Mouse (Mus musculus) CD4-positive, CD25-positive, alpha-beta regulatory T cell, adult 2 months (primary cell): Measurements from ENCODE around the gene Ceacam11.
"Not testable (repeated sequence)": the region's sequence is repeated elsewhere in the genome, so short reads cannot be mapped to it uniquely, and the experiment has no call there.

ENCODE experiments used
- DNase-seq: peaks from one replicate; pipeline ENCODE4 v3.0.0-alpha.2; 2012; ENCODE audit warnings: low read depth, low spot score

Gene Ceacam11

GRCm38 (mm10) chr7:17971824-17972223 lies at the start of gene Ceacam11:
Gene Ceacam11, plus strand, starts transcription at chr7:17972124.
- no peak for DNase-seq

GRCm38 (mm10) chr7:18001131-18001530 lies 29.2 kb downstream of the Ceacam11 start:
- DNase-seq = not testable (repeated sequence)

- no peak for DNase-seq
These were observed 37.7 kb downstream of the Ceacam11 start, which contains the start of gene Ceacam13 for GRCm38 (mm10) chr7:18009589-18009988. Gene Ceacam13, plus strand, starts transcription at chr7:18009889.
